Mouse (Mus musculus) myocyte (in vitro differentiated cells): Measurements from ENCODE around the gene Bloc1s4. TPM values are rescaled to one million over a fixed set of nuclear protein-coding genes. Genes with fewer than 3 reads are reported as not detected.

Experiments used
- H3K27me3 ChIP-seq: one replicate; pipeline ENCODE4 v1.6.1; 2011; ENCODE audit not compliant: control insufficient read depth, insufficient read depth, insufficient read length
- H3K36me3 ChIP-seq: one replicate; pipeline ENCODE4 v1.6.1; 2011; ENCODE audit not compliant: control insufficient read depth, insufficient read depth
- H3K4me2 ChIP-seq: one replicate; pipeline ENCODE4 v1.6.1; 2011; ENCODE audit warnings: low read depth, control low read depth
- H3K4me3 ChIP-seq: one replicate; pipeline ENCODE4 v1.5.1; 2011; ENCODE audit warnings: mild to moderate bottlenecking, control low read depth, moderate library complexity
- H3K79me2 ChIP-seq: one replicate; pipeline ENCODE4 v1.6.1; 2011; ENCODE audit not compliant: control insufficient read depth, insufficient read depth
- H3ac ChIP-seq: one replicate; pipeline ENCODE4 v1.6.1; 2011; ENCODE audit not compliant: control insufficient read depth, insufficient read length
- CEBPB ChIP-seq: IDR thresholded peaks from 2 replicates; pipeline ENCODE4 v1.6.1; 2011; ENCODE audit warnings: mild to moderate bottlenecking, moderate library complexity; ENCODE audit not compliant: poor library complexity, insufficient read depth, severe bottlenecking
- E2F4 ChIP-seq: IDR thresholded peaks from one replicate; pipeline ENCODE4 v1.6.1; 2011; ENCODE audit warnings: mild to moderate bottlenecking, control low read depth, moderate library complexity; ENCODE audit not compliant: insufficient read depth
- MAX ChIP-seq: IDR thresholded peaks from one replicate; pipeline ENCODE4 v1.6.1; 2011; ENCODE audit warnings: low read depth, mild to moderate bottlenecking, control low read depth
- MYOD1 ChIP-seq, 3 experiments: IDR thresholded peaks; one replicate each; pipeline ENCODE4 v1.6.1; 2011; ENCODE audit warnings: control low read depth in 2 of 3, low read depth in 2 of 3, mild to moderate bottlenecking in 2 of 3, moderate library complexity in 1 of 3; ENCODE audit not compliant: insufficient read length in 2 of 3, control insufficient read depth in 1 of 3
- MYOG ChIP-seq, 3 experiments: IDR thresholded peaks; one replicate each; pipeline ENCODE4 v1.6.1; 2011; ENCODE audit warnings: control low read depth in 2 of 3, low read depth in 2 of 3, mild to moderate bottlenecking in 2 of 3; ENCODE audit not compliant: insufficient read length in 2 of 3, control insufficient read depth in 1 of 3, insufficient read depth in 1 of 3
- POLR2A ChIP-seq: IDR thresholded peaks from one replicate; pipeline ENCODE4 v1.6.1; 2011; ENCODE audit warnings: low read depth, mild to moderate bottlenecking, control low read depth, moderate library complexity; ENCODE audit not compliant: insufficient read length
- POLR2AphosphoS2 ChIP-seq: IDR thresholded peaks from one replicate; pipeline ENCODE4 v1.6.1; 2011; ENCODE audit warnings: low read depth, control low read depth; ENCODE audit not compliant: insufficient read length
- REST ChIP-seq: IDR thresholded peaks from one replicate; pipeline ENCODE4 v1.6.1; 2011; ENCODE audit warnings: mild to moderate bottlenecking, control low read depth, moderate library complexity; ENCODE audit not compliant: insufficient read depth, insufficient read length
- SRF ChIP-seq: IDR thresholded peaks from one replicate; pipeline ENCODE4 v1.6.1; 2011; ENCODE audit warnings: low read depth; ENCODE audit not compliant: control insufficient read depth, insufficient read length
- TCF12 ChIP-seq: IDR thresholded peaks from one replicate; pipeline ENCODE4 v1.6.1; 2011; ENCODE audit warnings: mild to moderate bottlenecking, control low read depth; ENCODE audit not compliant: poor library complexity, insufficient read depth, severe bottlenecking
- TCF3 ChIP-seq: IDR thresholded peaks from one replicate; pipeline ENCODE4 v1.6.1; 2011; ENCODE audit warnings: low read depth, control low read depth; ENCODE audit not compliant: insufficient read length
- USF1 ChIP-seq: IDR thresholded peaks from one replicate; pipeline ENCODE4 v1.6.1; 2011; ENCODE audit warnings: low read depth, mild to moderate bottlenecking, control low read depth, moderate library complexity
- polyA plus RNA-seq: library from polyadenylated mRNA; unstranded; fragments of >200 nt; fragmentation: generic; extraction: Trizol; gene quantifications from one replicate; pipeline ENCODE4 v1.2.1, GENCODE M21; 2012; ENCODE audit warnings: missing spikeins

Gene Bloc1s4
- polyA plus RNA-seq, 1 experiment, result 20.3 TPM

DNA sequence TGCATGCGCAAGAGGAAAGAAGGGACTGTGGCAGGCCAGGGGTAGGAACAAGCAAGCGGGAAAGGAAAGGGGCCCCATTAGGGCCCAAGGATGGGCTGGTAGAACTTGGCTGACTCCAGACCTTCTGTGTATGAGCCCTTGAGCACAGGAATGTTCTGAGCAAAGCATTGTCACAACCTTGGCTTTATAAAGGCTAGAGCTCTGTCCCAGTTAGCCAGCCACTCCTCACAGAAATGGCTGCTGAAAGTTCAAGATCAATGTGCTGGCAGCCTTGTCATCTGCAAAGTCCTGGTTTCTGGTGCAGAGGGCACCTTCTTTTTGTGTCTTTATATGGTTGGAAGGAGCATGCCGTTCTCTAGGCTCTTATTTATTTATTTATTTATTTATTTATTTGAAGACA is 28.8 kb downstream of the Bloc1s4 start:
- Histone ChIP-seq H3K4me2 (no peak overlapping the region), H3K79me2 (no peaks in the 10 kb centered on the region), H3K27me3 (no peaks in the 10 kb centered on the region), H3ac (no peak overlapping the region), H3K36me3 (no peaks in the 10 kb centered on the region), H3K4me3 (no peak overlapping the region)
- TF ChIP-seq POLR2AphosphoS2 (no peak), POLR2A (no peak)

DNA sequence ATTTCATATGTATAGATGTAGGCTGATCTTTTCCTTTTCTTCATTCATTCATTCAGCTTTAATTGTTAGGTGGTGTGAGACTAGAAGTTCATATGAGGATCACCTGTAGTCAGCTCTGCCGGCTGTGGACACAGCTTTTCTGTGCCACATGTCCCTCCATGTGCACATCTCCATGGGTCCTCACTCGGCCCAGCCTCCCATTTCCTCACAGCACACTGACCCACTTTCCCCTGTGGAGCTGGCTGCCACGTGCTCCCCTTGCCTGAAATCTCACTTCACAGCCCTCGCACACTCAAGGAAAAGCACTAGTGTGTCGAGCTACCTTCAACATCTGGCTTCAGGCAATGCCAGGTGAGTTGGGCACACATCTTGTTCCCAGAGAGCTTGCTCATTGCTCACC is 29.3 kb downstream of the Bloc1s4 start:
- TF ChIP-seq E2F4, result no peak
- TF ChIP-seq USF1, result no peak
- no peak for TF ChIP-seq TCF3
- TF ChIP-seq MYOG (IDR thresholded peaks at IDR 0.05; ENCODE audit: control insufficient read depth in 1 of 3, insufficient read depth in 1 of 3, insufficient read length in 2 of 3, low read depth in 2 of 3), result no peak
- TF ChIP-seq TCF12, result no peak
- TF ChIP-seq MYOD1 (IDR thresholded peaks at IDR 0.05; ENCODE audit: control insufficient read depth in 1 of 3, insufficient read length in 2 of 3, low read depth in 2 of 3), result no peak
- no peak for TF ChIP-seq CEBPB

DNA sequence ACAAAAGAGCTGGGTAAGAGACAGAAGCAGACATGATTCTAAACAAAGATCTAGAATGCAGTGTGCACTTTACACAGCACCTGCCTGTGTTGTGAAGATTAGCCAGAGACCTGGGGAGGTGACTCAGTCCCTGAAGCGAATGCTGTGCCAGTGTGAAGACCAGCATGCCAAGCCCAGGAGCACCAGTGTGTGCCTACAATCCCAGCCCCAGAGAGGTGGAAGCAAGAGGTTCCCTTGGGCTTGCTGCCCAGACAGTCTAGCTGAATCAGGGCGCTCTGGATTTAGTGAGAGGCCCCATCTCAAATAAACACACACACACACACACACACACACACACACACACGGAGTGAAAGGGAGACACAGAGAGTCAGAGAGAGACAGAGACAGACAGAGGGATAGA is 30.6 kb downstream of the Bloc1s4 start:
- no peaks in the 10 kb centered on the region for H3K36me3 ChIP-seq
- no peak overlapping the region for H3ac ChIP-seq
- no peaks in the 10 kb centered on the region for H3K27me3 ChIP-seq
- no peaks in the 10 kb centered on the region for H3K79me2 ChIP-seq
- H3K4me2 ChIP-seq, result no peak overlapping the region
- TF ChIP-seq MYOD1 (IDR thresholded peaks at IDR 0.05; ENCODE audit: control insufficient read depth in 1 of 3, insufficient read length in 2 of 3, low read depth in 2 of 3) (no peak), TCF3 (no peak), POLR2AphosphoS2 (no peak), E2F4 (no peak)
- no peak overlapping the region for H3K4me3 ChIP-seq

More for the DNA sequence above, 29.3 kb downstream of the Bloc1s4 start:
- H3ac ChIP-seq, result no peak overlapping the region
- H3K36me3 ChIP-seq, result no peaks in the 10 kb centered on the region
- H3K27me3 ChIP-seq, result no peaks in the 10 kb centered on the region
- no peak overlapping the region for H3K4me3 ChIP-seq
- no peak overlapping the region for H3K4me2 ChIP-seq
- no peaks in the 10 kb centered on the region for H3K79me2 ChIP-seq

DNA sequence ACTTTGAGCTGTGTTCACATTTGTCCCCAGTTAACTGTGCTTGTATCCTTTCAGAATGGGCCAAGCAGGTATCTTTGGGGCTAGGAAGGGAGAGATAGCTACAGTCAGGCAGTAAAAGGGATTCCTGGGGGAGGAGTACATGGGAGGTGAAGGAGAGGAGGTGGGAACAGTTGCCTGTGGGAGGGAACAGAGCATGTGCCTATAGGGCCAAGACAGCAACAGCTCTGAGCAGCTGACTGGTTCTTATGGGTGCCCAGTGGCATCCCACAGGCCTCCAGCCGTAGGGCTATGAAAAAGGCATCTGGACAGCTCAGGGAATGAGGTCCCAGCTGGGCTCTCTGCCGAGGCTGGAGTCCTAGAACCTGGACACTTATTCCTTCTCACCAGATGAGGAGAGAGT is 31.6 kb downstream of the Bloc1s4 start:
- Histone ChIP-seq H3K4me3 (no peak overlapping the region), H3K79me2 (no peaks in the 10 kb centered on the region), H3K4me2 (no peak overlapping the region), H3K36me3 (no peaks in the 10 kb centered on the region), H3ac (no peak overlapping the region), H3K27me3 (no peaks in the 10 kb centered on the region)
- TF ChIP-seq REST, result no peak
- no peak for TF ChIP-seq POLR2AphosphoS2
- no peak for TF ChIP-seq POLR2A
- TF ChIP-seq E2F4, result no peak
- TF ChIP-seq MYOG (IDR thresholded peaks at IDR 0.05; ENCODE audit: control insufficient read depth in 1 of 3, insufficient read depth in 1 of 3, insufficient read length in 2 of 3, low read depth in 2 of 3), result peak in 1 of 3 experiments; percentile 33
- no peak for TF ChIP-seq MAX

DNA sequence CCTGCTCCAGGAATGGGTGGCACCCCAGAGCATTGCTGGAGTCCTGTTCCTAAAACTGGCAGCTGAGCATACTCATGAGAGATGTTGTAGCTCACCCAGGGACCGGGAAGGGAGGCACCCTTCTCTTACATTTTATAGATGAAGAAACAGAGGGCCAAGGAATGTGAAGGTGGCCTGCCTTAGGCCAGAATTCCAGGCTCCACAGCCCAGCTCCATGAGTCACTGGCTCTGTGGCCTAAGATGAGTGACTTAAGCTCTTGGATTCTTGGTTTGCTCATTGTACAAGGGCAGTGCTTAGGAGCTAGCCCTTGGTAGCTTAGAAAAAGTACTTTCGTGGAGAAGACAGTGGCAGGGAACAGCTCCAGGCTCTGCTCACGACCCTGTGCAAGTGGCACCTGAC is 33.6 kb downstream of the Bloc1s4 start:
- Histone ChIP-seq H3K79me2 (no peaks in the 10 kb centered on the region), H3K36me3 (no peaks in the 10 kb centered on the region), H3ac (no peak overlapping the region), H3K4me2 (peak overlapping the region; percentile 60), H3K27me3 (no peaks in the 10 kb centered on the region), H3K4me3 (no peak overlapping the region)
- TF ChIP-seq SRF (no peak), MYOD1 (IDR thresholded peaks at IDR 0.05; ENCODE audit: control insufficient read depth in 1 of 3, insufficient read length in 2 of 3, low read depth in 2 of 3) (peak in 1 of 3 experiments; percentile 25)

DNA sequence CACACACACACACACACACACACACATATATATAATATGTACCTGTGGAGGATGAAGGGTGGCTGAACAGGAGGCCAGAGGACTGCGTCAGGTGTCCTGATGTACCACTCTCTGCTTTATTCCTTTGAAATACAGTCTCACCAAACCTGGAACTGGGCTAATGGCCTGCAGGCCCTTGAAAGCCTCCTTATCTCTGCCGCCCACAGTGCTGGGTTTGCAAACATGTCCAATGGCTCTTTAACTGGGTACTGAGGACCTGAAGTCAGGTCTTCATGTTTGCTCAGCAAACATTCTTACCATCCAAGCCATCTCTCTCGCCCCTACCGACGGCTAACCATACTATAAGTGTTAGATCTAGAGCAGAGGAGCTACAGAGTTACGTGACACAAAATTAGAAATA is 34.8 kb downstream of the Bloc1s4 start:
- Histone ChIP-seq H3K27me3 (no peaks in the 10 kb centered on the region), H3ac (no peak overlapping the region), H3K79me2 (no peaks in the 10 kb centered on the region), H3K4me2 (peak overlapping the region; percentile 78), H3K36me3 (no peaks in the 10 kb centered on the region), H3K4me3 (no peak overlapping the region)
- TF ChIP-seq TCF12 (no peak), MAX (no peak), CEBPB (no peak), REST (no peak), USF1 (no peak), TCF3 (no peak), E2F4 (no peak), MYOD1 (IDR thresholded peaks at IDR 0.05; ENCODE audit: control insufficient read depth in 1 of 3, insufficient read length in 2 of 3, low read depth in 2 of 3) (no peak), POLR2AphosphoS2 (no peak), SRF (no peak), POLR2A (no peak), MYOG (IDR thresholded peaks at IDR 0.05; ENCODE audit: control insufficient read depth in 1 of 3, insufficient read depth in 1 of 3, insufficient read length in 2 of 3, low read depth in 2 of 3) (no peak)
